Mouse (Mus musculus): Measurements from ENCODE around the gene Aktip.

The Aktip gene

GRCm38 (mm10) chr8:91126786-91127185 is 73.0 kb downstream of the Aktip start:
- in situ Hi-C loops (cut with MboI) = no loop called here

GRCm38 (mm10) chr8:91124315-91124714 is 75.5 kb downstream of the Aktip start:
- in situ Hi-C loops (cut with MboI) = no loop called here

GRCm38 (mm10) chr8:91118131-91118530 is 81.6 kb downstream of the Aktip start:
- in situ Hi-C loops (cut with MboI) = no loop called here

GRCm38 (mm10) chr8:91117537-91117936 is 82.2 kb downstream of the Aktip start:
- in situ Hi-C loops (cut with MboI) = no loop called here

- in situ Hi-C loops (cut with MboI) = no loop called here
Observed at GRCm38 (mm10) chr8:91114910-91115309, 84.9 kb downstream of the Aktip start.

- in situ Hi-C loops (cut with MboI) = no loop called here
Observed at GRCm38 (mm10) chr8:91114428-91114827, 85.3 kb downstream of the Aktip start.

- in situ Hi-C loops (cut with MboI) = no loop called here
Observed at GRCm38 (mm10) chr8:91111868-91112477, 87.8 kb downstream of the Aktip start.

- in situ Hi-C loops (cut with MboI) = no loop called here
Observed at GRCm38 (mm10) chr8:91106271-91106670, 93.5 kb downstream of the Aktip start.

- in situ Hi-C loops (cut with MboI) = no loop called here
Observed at GRCm38 (mm10) chr8:91098106-91098505, 101.7 kb downstream of the Aktip start.

GRCm38 (mm10) chr8:91094135-91094534 is 105.6 kb downstream of the Aktip start:
- in situ Hi-C loops (cut with MboI) = no loop called here

- in situ Hi-C loops (cut with MboI) = no loop called here
Observed at GRCm38 (mm10) chr8:91089601-91090000, 110.2 kb downstream of the Aktip start.

- in situ Hi-C loops (cut with MboI) = no loop called here
Observed at GRCm38 (mm10) chr8:91088452-91088851, 111.3 kb downstream of the Aktip start.

- in situ Hi-C loops (cut with MboI) = no loop called here
Observed at GRCm38 (mm10) chr8:91082428-91082827, 117.3 kb downstream of the Aktip start.

GRCm38 (mm10) chr8:91081911-91082310 is 117.9 kb downstream of the Aktip start:
- in situ Hi-C loops (cut with MboI) = no loop called here

- in situ Hi-C loops (cut with MboI) = no loop called here
Observed at GRCm38 (mm10) chr8:91079678-91080077, 120.1 kb downstream of the Aktip start.

- in situ Hi-C loops (cut with MboI) = no loop called here
Observed at GRCm38 (mm10) chr8:91077077-91077867, 122.5 kb downstream of the Aktip start.

- in situ Hi-C loops (cut with MboI) = no loop called here
Observed at GRCm38 (mm10) chr8:91070275-91070859, 129.4 kb downstream of the Aktip start.

GRCm38 (mm10) chr8:91069834-91070233 is 129.9 kb downstream of the Aktip start, which contains the start of gene Rbl2:
TSS of gene Rbl2 (plus strand) at chr8:91070057.
- in situ Hi-C loops (cut with MboI) = no loop called here

- in situ Hi-C loops (cut with MboI) = no loop called here
Observed at GRCm38 (mm10) chr8:91069407-91069806, 130.4 kb downstream of the Aktip start.

- in situ Hi-C loops (cut with MboI) = no loop called here
Observed at GRCm38 (mm10) chr8:91065179-91065578, 134.6 kb downstream of the Aktip start.

Data from mature B cell (primary cell).